Mouse (Mus musculus) bone marrow, adult 2 months (tissue): ENCODE data around the gene Chil1.

Source experiments
- CTCF ChIP-seq: fragments of 200-500 bp; IDR thresholded peaks from 2 replicates; pipeline ENCODE4 v1.5.1; 2011; ENCODE audit warnings: low read length, control low read depth; ENCODE audit not compliant: control insufficient read depth, insufficient read depth
- POLR2A ChIP-seq: fragments of 200-500 bp; IDR thresholded peaks from 2 replicates; pipeline ENCODE4 v1.6.1; 2011; ENCODE audit warnings: low read depth, mild to moderate bottlenecking, control low read depth, low read length, borderline replicate concordance; ENCODE audit not compliant: control insufficient read depth

GRCm38 (mm10) chr1:134232778-134233531, 51.0 kb downstream of the Chil1 start:
- TF ChIP-seq POLR2A: no peak
- no peak for TF ChIP-seq CTCF
